Mouse (Mus musculus) CH12.LX (cell line): ENCODE data around the gene Rps11. TPM values are rescaled to one million over a fixed set of nuclear protein-coding genes. Genes with fewer than 3 reads are reported as not detected.

Source experiments
- DNase-seq: peaks from one replicate; pipeline ENCODE4 v3.0.0-alpha.2; 2013; ENCODE audit errors: extremely low read depth
- H3K27ac ChIP-seq: 2 replicates; pipeline ENCODE4 v1.5.1; 2012; ENCODE audit warnings: low read depth, mild to moderate bottlenecking, control low read depth, moderate library complexity; ENCODE audit not compliant: insufficient read depth
- H3K27me3 ChIP-seq: replicated peaks from 2 replicates; pipeline ENCODE3; 2012; ENCODE audit warnings: inconsistent platforms
- H3K36me3 ChIP-seq, 2 experiments: replicated peaks in 1 of 2; 2 replicates each; pipeline versions ENCODE3 to v1.6.1; 2012; ENCODE audit warnings: inconsistent platforms in 1 of 2, low read length in 1 of 2, mild to moderate bottlenecking in 1 of 2, mixed read lengths in 1 of 2, moderate library complexity in 1 of 2; ENCODE audit not compliant: control insufficient read depth in 1 of 2, insufficient read depth in 1 of 2
- H3K4me1 ChIP-seq, 2 experiments: 2 replicates each; pipeline ENCODE4 v1.6.1; 2012; ENCODE audit warnings: inconsistent platforms in 1 of 2, moderate library complexity in 1 of 2; ENCODE audit not compliant: insufficient read depth in 2 of 2, control insufficient read depth in 1 of 2
- H3K4me2 ChIP-seq: 2 replicates; pipeline ENCODE4 v1.6.1; 2012; ENCODE audit warnings: low read depth, mild to moderate bottlenecking, control low read depth; ENCODE audit not compliant: poor library complexity, insufficient read depth, severe bottlenecking
- H3K4me3 ChIP-seq, 3 experiments: fragments of 150-350 bp in 1 of 3; sonication (generic) in 1 of 3; replicated peaks in 1 of 3; 2 replicates each; pipeline versions ENCODE3 to v1.5.1; 2011 to 2012; ENCODE audit warnings: low read depth in 2 of 3, low read length in 2 of 3, mild to moderate bottlenecking in 2 of 3, moderate library complexity in 2 of 3, control low read depth in 1 of 3, improper control_type of control experiment in 1 of 3, inconsistent platforms in 1 of 3, mixed read lengths in 1 of 3; ENCODE audit not compliant: poor library complexity in 1 of 3
- H3K79me2 ChIP-seq: replicated peaks from 2 replicates; pipeline ENCODE4 v1.6.1; 2012; ENCODE audit warnings: mild to moderate bottlenecking, moderate library complexity; ENCODE audit not compliant: control insufficient read depth, poor library complexity, insufficient read depth, severe bottlenecking; ENCODE audit errors: extremely low read depth
- H3K9ac ChIP-seq: 2 replicates; pipeline ENCODE4 v1.6.1; 2012; ENCODE audit warnings: low read depth, mild to moderate bottlenecking, control low read depth, moderate library complexity; ENCODE audit not compliant: insufficient read depth
- H3K9me3 ChIP-seq: replicated peaks from 2 replicates; pipeline ENCODE3; 2012; ENCODE audit warnings: low read length, inconsistent platforms, mixed read lengths
- BHLHE40 ChIP-seq: IDR thresholded peaks from 2 replicates; pipeline ENCODE4 v1.6.1; 2011; ENCODE audit warnings: mild to moderate bottlenecking, low read depth, low read length, improper control_type of control experiment
- CHD1 ChIP-seq: IDR thresholded peaks from 2 replicates; pipeline ENCODE4 v1.6.1; 2012; ENCODE audit warnings: low read depth, low read length, improper control_type of control experiment, inconsistent platforms
- CHD2 ChIP-seq: IDR thresholded peaks from 2 replicates; pipeline ENCODE4 v1.6.1; 2011; ENCODE audit warnings: low read length, improper control_type of control experiment
- CTCF ChIP-seq, 2 experiments: IDR thresholded peaks in 1 of 2; conservative IDR thresholded peaks in 1 of 2; 2 replicates each; pipeline ENCODE4 v1.5.1; 2011 to 2012; ENCODE audit warnings: low read depth in 2 of 2, low read length in 2 of 2, improper control_type of control experiment in 1 of 2, inconsistent platforms in 1 of 2, mild to moderate bottlenecking in 1 of 2, moderate library complexity in 1 of 2
- E2F4 ChIP-seq: IDR thresholded peaks from 2 replicates; pipeline ENCODE4 v1.6.1; 2011; ENCODE audit warnings: low read depth, low read length, improper control_type of control experiment; ENCODE audit not compliant: insufficient replicate concordance
- ELF1 ChIP-seq: IDR thresholded peaks from 2 replicates; pipeline ENCODE4 v1.6.1; 2014; ENCODE audit warnings: low read depth, mild to moderate bottlenecking, inconsistent platforms, low read length, improper control_type of control experiment
- EP300 ChIP-seq: IDR thresholded peaks from 2 replicates; pipeline ENCODE4 v1.6.1; 2011; ENCODE audit warnings: low read length, improper control_type of control experiment
- ETS1 ChIP-seq: conservative IDR thresholded peaks from 2 replicates; pipeline ENCODE4 v1.6.1; 2012; ENCODE audit warnings: low read depth, mild to moderate bottlenecking, inconsistent platforms, low read length, improper control_type of control experiment, moderate library complexity
- GABPA ChIP-seq: IDR thresholded peaks from 2 replicates; pipeline ENCODE4 v1.6.1; 2012; ENCODE audit warnings: low read depth, low read length, improper control_type of control experiment, inconsistent platforms; ENCODE audit not compliant: insufficient replicate concordance
- HCFC1 ChIP-seq: IDR thresholded peaks from 2 replicates; pipeline ENCODE4 v1.6.1; 2012; ENCODE audit warnings: low read depth, mild to moderate bottlenecking, inconsistent platforms, low read length, improper control_type of control experiment
- IRF4 ChIP-seq: IDR thresholded peaks from 2 replicates; pipeline ENCODE4 v1.6.1; 2014; ENCODE audit warnings: low read depth, mild to moderate bottlenecking, inconsistent platforms, low read length, improper control_type of control experiment
- JUN ChIP-seq: IDR thresholded peaks from 2 replicates; pipeline ENCODE4 v1.6.1; 2011; ENCODE audit warnings: low read depth, mild to moderate bottlenecking, low read length, improper control_type of control experiment, moderate library complexity; ENCODE audit not compliant: insufficient read depth
- JUND ChIP-seq: conservative IDR thresholded peaks from 2 replicates; pipeline ENCODE4 v1.6.1; 2011; ENCODE audit warnings: low read depth, low read length, improper control_type of control experiment
- KAT2A ChIP-seq: IDR thresholded peaks from 2 replicates; pipeline ENCODE4 v1.6.1; 2012; ENCODE audit warnings: low read length, improper control_type of control experiment, inconsistent platforms; ENCODE audit not compliant: insufficient replicate concordance
- MAFK ChIP-seq: IDR thresholded peaks from 2 replicates; pipeline ENCODE4 v1.6.1; 2011; ENCODE audit warnings: low read length, improper control_type of control experiment; ENCODE audit not compliant: insufficient replicate concordance
- MAX ChIP-seq: IDR thresholded peaks from 2 replicates; pipeline ENCODE4 v1.6.1; 2011; ENCODE audit warnings: low read length, improper control_type of control experiment
- MAZ ChIP-seq: IDR thresholded peaks from 2 replicates; pipeline ENCODE4 v1.6.1; 2012; ENCODE audit warnings: low read depth, mild to moderate bottlenecking, inconsistent platforms, low read length, improper control_type of control experiment, moderate library complexity
- MEF2A ChIP-seq: IDR thresholded peaks from 2 replicates; pipeline ENCODE4 v1.6.1; 2014; ENCODE audit warnings: low read depth, mild to moderate bottlenecking, inconsistent platforms, low read length, improper control_type of control experiment, borderline replicate concordance
- MXI1 ChIP-seq: IDR thresholded peaks from 2 replicates; pipeline ENCODE4 v1.6.1; 2011; ENCODE audit warnings: mild to moderate bottlenecking, low read depth, low read length, improper control_type of control experiment
- MYC ChIP-seq: IDR thresholded peaks from 2 replicates; pipeline ENCODE4 v1.6.1; 2011; ENCODE audit warnings: low read depth, mild to moderate bottlenecking, improper control_type of control experiment, low read length
- NELFE ChIP-seq: IDR thresholded peaks from 2 replicates; pipeline ENCODE4 v1.6.1; 2011; ENCODE audit warnings: low read depth, low read length, improper control_type of control experiment
- NRF1 ChIP-seq: IDR thresholded peaks from 2 replicates; pipeline ENCODE4 v1.6.1; 2014; ENCODE audit warnings: low read depth, mild to moderate bottlenecking, inconsistent platforms, low read length, improper control_type of control experiment, moderate library complexity
- PAX5 ChIP-seq: IDR thresholded peaks from 2 replicates; pipeline ENCODE4 v1.6.1; 2012; ENCODE audit warnings: low read length, inconsistent platforms, mixed read lengths
- POLR2A ChIP-seq: IDR thresholded peaks from 2 replicates; pipeline ENCODE4 v1.6.1; 2011; ENCODE audit warnings: low read depth, mild to moderate bottlenecking, improper control_type of control experiment, low read length
- POLR2AphosphoS2 ChIP-seq: IDR thresholded peaks from 2 replicates; pipeline ENCODE4 v1.6.1; 2011; ENCODE audit warnings: low read depth, low read length, improper control_type of control experiment
- RAD21 ChIP-seq: IDR thresholded peaks from 2 replicates; pipeline ENCODE4 v1.6.1; 2011; ENCODE audit warnings: low read depth, mild to moderate bottlenecking, low read length, improper control_type of control experiment, moderate library complexity
- RCOR1 ChIP-seq: conservative IDR thresholded peaks from 2 replicates; pipeline ENCODE4 v1.6.1; 2012; ENCODE audit warnings: low read depth, mild to moderate bottlenecking, inconsistent platforms, low read length, improper control_type of control experiment
- SIN3A ChIP-seq: IDR thresholded peaks from 2 replicates; pipeline ENCODE4 v1.6.1; 2012; ENCODE audit warnings: low read length, improper control_type of control experiment, inconsistent platforms
- SMC3 ChIP-seq: IDR thresholded peaks from 2 replicates; pipeline ENCODE4 v1.6.1; 2011; ENCODE audit warnings: low read depth, low read length, improper control_type of control experiment
- TBP ChIP-seq: conservative IDR thresholded peaks from 2 replicates; pipeline ENCODE4 v1.6.1; 2011; ENCODE audit warnings: low read depth, low read length, improper control_type of control experiment
- TCF12 ChIP-seq: IDR thresholded peaks from 2 replicates; pipeline ENCODE4 v1.6.1; 2014; ENCODE audit warnings: low read depth, mild to moderate bottlenecking, inconsistent platforms, low read length, improper control_type of control experiment
- UBTF ChIP-seq: IDR thresholded peaks from 2 replicates; pipeline ENCODE4 v1.6.1; 2012; ENCODE audit warnings: low read depth, mild to moderate bottlenecking, inconsistent platforms, low read length, improper control_type of control experiment, moderate library complexity
- USF1 ChIP-seq: IDR thresholded peaks from 2 replicates; pipeline ENCODE4 v1.6.1; 2014; ENCODE audit warnings: low read depth, mild to moderate bottlenecking, inconsistent platforms, low read length, improper control_type of control experiment
- USF2 ChIP-seq: conservative IDR thresholded peaks from 2 replicates; pipeline ENCODE4 v1.6.1; 2011; ENCODE audit warnings: low read depth, low read length, improper control_type of control experiment
- ZC3H11A ChIP-seq: IDR thresholded peaks from 2 replicates; pipeline ENCODE4 v1.6.1; 2012; ENCODE audit warnings: low read depth, mild to moderate bottlenecking, inconsistent platforms, low read length, improper control_type of control experiment
- ZKSCAN1 ChIP-seq: IDR thresholded peaks from 2 replicates; pipeline ENCODE4 v1.6.1; 2012; ENCODE audit warnings: low read depth, inconsistent platforms, low read length, improper control_type of control experiment, borderline replicate concordance
- ZMIZ1 ChIP-seq: IDR thresholded peaks from 2 replicates; pipeline ENCODE4 v1.6.1; 2012; ENCODE audit warnings: low read depth, mild to moderate bottlenecking, inconsistent platforms, low read length, improper control_type of control experiment
- ZNF384 ChIP-seq: IDR thresholded peaks from 2 replicates; pipeline ENCODE4 v1.6.1; 2012; ENCODE audit warnings: low read depth, low read length, improper control_type of control experiment, inconsistent platforms
- dilution Hi-C: fragments of 300-500 bp; cut with MboI; formaldehyde crosslinking; loops from 2 replicates; pipeline ENCODE4 v1.14.3; 2020; ENCODE audit warnings: low sequenced_read_pairs; ENCODE audit not compliant: extremely low pct_unique_long_range_greater_than_20kb, extremely low pct_ligation_motif_present
- in situ Hi-C: fragments of 300-500 bp; cut with MboI; formaldehyde crosslinking; loops from 3 replicates; pipeline ENCODE4 v1.14.3; 2019; ENCODE audit warnings: low sequenced_read_pairs, low pct_ligation_motif_present, low pct_unique_long_range_greater_than_20kb, mixed read lengths
- polyA plus RNA-seq: library from polyadenylated mRNA; unstranded; fragments of >175 nt; gene quantifications from 2 replicates; pipeline ENCODE4 v1.2.1, GENCODE M21; 2012; ENCODE audit warnings: low read depth; ENCODE audit not compliant: insufficient read length
- total RNA-seq, 2 experiments: library from RNA; depleted of rRNA; stranded (reverse); fragments of 300-350 nt in 1 of 2; fragments of >200 nt in 1 of 2; gene quantifications; 2 replicates each; pipeline ENCODE4 v1.2.3; 2012 to 2014

The Rps11 gene
- total and polyA plus RNA-seq, 3 experiments, result 898 to 1,839 (median 1,699) TPM

DNA sequence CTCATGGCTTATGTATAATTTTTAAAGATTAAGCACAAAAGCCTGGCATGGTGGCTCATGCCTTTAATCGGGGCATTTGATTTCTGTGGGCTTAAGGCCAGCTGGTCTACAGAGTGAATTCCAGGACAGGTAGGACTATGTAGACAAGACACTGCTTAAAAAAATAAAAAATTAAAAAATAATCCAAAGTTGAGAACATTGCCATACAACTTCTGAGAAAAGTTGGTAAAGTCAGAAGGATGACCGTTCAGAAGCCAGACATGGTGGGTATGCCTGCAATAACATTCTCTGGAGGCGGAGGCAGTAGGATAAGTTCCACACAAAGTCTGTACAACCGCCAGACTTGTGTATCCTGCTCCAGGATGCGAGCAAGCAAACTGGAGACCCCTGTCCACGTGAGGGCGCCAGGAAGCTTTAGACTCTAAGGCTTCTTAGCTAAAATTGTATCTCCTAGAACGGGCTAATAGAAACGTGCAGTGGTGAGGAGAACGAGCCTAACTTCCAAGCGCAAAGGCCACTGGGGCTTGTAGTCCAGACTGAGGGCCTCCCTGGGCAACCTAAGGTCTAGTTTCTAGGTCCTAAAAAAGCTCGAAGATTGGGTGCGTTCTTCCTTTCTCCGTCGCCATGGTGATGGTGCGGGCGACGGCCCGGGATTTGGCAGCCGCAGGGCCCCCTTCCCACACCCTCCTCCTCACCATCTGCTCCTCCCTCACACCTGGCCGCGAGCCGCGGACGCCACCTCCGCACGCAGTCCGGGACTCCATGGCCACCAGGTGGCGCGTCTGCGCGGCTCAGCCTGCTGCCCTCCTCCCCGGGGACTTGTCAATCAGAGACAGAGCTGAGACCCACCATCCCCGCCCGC lies 37.6 kb upstream of the Rps11 start:
- TF ChIP-seq GABPA, result no peak
- no peak for TF ChIP-seq MAFK
- TF ChIP-seq MAX, result peak; percentile 45; the same call in 1 of the 2 replicates
- TF ChIP-seq USF2, result no peak
- TF ChIP-seq JUN, result no peak
- TF ChIP-seq ZNF384, result no peak
- no peak for TF ChIP-seq ZKSCAN1
- peak; percentile 47 for TF ChIP-seq RAD21
- TF ChIP-seq HCFC1, result peak; percentile 85
- TF ChIP-seq E2F4, result no peak
- 0 out of 2 replicates have a peak, but pooled peaks have one; percentile 8 for TF ChIP-seq IRF4
- TF ChIP-seq KAT2A, result no peak
- no peak for TF ChIP-seq EP300
- no peak for TF ChIP-seq RCOR1
- TF ChIP-seq CTCF (conservative IDR thresholded peaks at IDR 0.05 in 1 of 2, IDR thresholded peaks at IDR 0.05 in 1 of 2; ENCODE audit: low read depth in 2 of 2, low read length in 2 of 2), result peak in 1 of 2 experiments; percentile 89; a peak in 2 of 4 replicates
- TF ChIP-seq MAZ, result no peak
- TF ChIP-seq NELFE, result no peak
- peak; percentile 30; the same call in 1 of the 2 replicates for TF ChIP-seq MXI1
- peak; percentile 30; the same call in 1 of the 2 replicates for TF ChIP-seq POLR2A
- TF ChIP-seq TCF12, result peak; percentile 77
- no peak for TF ChIP-seq CHD2
- TF ChIP-seq PAX5, result no peak
- no peak for TF ChIP-seq MEF2A
- TF ChIP-seq ZMIZ1, result no peak
- TF ChIP-seq SMC3, result peak; percentile 92
- TF ChIP-seq SIN3A, result no peak
- TF ChIP-seq MYC, result no peak
- TF ChIP-seq ETS1, result no peak
- TF ChIP-seq ELF1, result no peak
- no peak for TF ChIP-seq CHD1
- peak; percentile 69 for TF ChIP-seq BHLHE40
- TF ChIP-seq NRF1, result 0 out of 2 replicates have a peak, but pooled peaks have one; percentile 33
- TF ChIP-seq UBTF, result no peak
- TF ChIP-seq JUND, result no peak
- no peak for TF ChIP-seq USF1
- TF ChIP-seq TBP, result no peak
- no peak for TF ChIP-seq ZC3H11A
- no peak for TF ChIP-seq POLR2AphosphoS2
- TF ChIP-seq, all 38 proteins: peak for 11
- H3K4me2 ChIP-seq, result peak overlapping the region; percentile 65
- H3K4me3 ChIP-seq, result no peak overlapping the region
- H3K4me1 ChIP-seq, result peaks cover 0 to 11% of the 10 kb centered on the region in 2 experiments; a peak in 3 of 4 replicates
- DNase-seq, result peak; percentile 78
- dilution Hi-C loops, result no loop called here
- H3K9ac ChIP-seq, result no peak overlapping the region
- peaks cover 0 to 40% of the 10 kb centered on the region in 2 experiments for H3K36me3 ChIP-seq
- in situ Hi-C loops, result loop anchor here (10.0 kb wide), 1 partner anchor 143 kb away; no protein-coding TSS in a partner anchor
- no peaks in the 10 kb centered on the region for H3K79me2 ChIP-seq
- H3K9me3 ChIP-seq, result no peaks in the 10 kb centered on the region
- H3K27ac ChIP-seq, result no peak overlapping the region
- peaks cover 41% of the 10 kb centered on the region for H3K27me3 ChIP-seq
